Mouse (Mus musculus): Measurements from ENCODE around the gene Ddx39. TPM values are rescaled to one million over a fixed set of nuclear protein-coding genes. Genes with fewer than 3 reads are reported as not detected.

Ddx39 gene
- polyA plus RNA-seq, 1 experiment from 2014 or later, result 187 TPM

DNA sequence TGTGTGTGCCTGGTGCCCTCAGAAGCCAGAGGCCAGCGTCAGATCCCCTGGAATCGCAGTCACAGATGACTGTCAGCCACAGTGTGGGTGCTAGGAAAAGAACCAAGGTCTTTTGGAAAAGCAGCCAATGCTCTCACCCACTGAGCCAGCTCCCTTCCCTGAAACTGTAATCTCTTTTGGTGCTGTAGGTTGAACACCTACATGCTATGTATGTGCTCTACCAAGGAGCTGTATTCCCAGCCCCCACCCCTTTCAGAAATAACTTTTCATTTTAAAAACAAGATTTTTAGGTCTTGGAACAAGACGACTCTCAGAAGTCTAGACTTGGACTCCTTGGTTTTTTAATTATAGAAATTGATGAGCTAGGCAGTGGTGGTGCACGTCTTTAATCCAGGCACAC lies 11.6 kb upstream of the Ddx39 start:
- Histone ChIP-seq H3K9ac (no peak overlapping the region), H3K27ac (no peak overlapping the region), H3K36me3 (no peaks in the 10 kb centered on the region), H3K4me2 (no peak overlapping the region), H3K9me3 (no peaks in the 10 kb centered on the region), H3K4me1 (peaks cover 13% of the 10 kb centered on the region; the same call in 1 of the 2 replicates), H3K4me3 (no peak overlapping the region), H3K27me3 (no peaks in the 10 kb centered on the region)
- no peak for ATAC-seq (ENCODE audit: borderline replicate concordance, extremely low read depth, low FRiP score, low TSS enrichment)
- 72% methylated on average over 4 of the region's 4 CpGs for WGBS

GRCm38 (mm10) chr8:83706411-83706810 lies 8.6 kb upstream of the Ddx39 start:
- H3K9ac ChIP-seq, result no peak overlapping the region
- 50% methylated on average over 5 of the region's 5 CpGs for WGBS
- H3K27me3 ChIP-seq, result no peaks in the 10 kb centered on the region
- ATAC-seq (ENCODE audit: borderline replicate concordance, extremely low read depth, low FRiP score, low TSS enrichment), result no peak
- no peaks in the 10 kb centered on the region for H3K4me1 ChIP-seq
- no peak overlapping the region for H3K4me3 ChIP-seq
- H3K9me3 ChIP-seq, result no peaks in the 10 kb centered on the region
- no peak overlapping the region for H3K27ac ChIP-seq
- no peak overlapping the region for H3K4me2 ChIP-seq
- no peaks in the 10 kb centered on the region for H3K36me3 ChIP-seq

GRCm38 (mm10) chr8:83707554-83707953 lies 7.4 kb upstream of the Ddx39 start:
- 63% methylated on average over 8 of the region's 8 CpGs for WGBS
- Histone ChIP-seq H3K27ac (no peak overlapping the region), H3K9me3 (no peaks in the 10 kb centered on the region), H3K36me3 (no peaks in the 10 kb centered on the region), H3K4me1 (no peaks in the 10 kb centered on the region), H3K27me3 (no peaks in the 10 kb centered on the region), H3K4me3 (no peak overlapping the region), H3K9ac (no peak overlapping the region), H3K4me2 (no peak overlapping the region)
- ATAC-seq (ENCODE audit: borderline replicate concordance, extremely low read depth, low FRiP score, low TSS enrichment), result no peak

GRCm38 (mm10) chr8:83714676-83715030 lies 324 bp upstream of the Ddx39 start:
- Histone ChIP-seq H3K4me3 (peak overlapping the region; percentile 75), H3K36me3 (peaks cover 5% of the 10 kb centered on the region), H3K4me1 (peaks cover 17% of the 10 kb centered on the region), H3K27ac (no peak overlapping the region), H3K9me3 (no peaks in the 10 kb centered on the region), H3K27me3 (no peaks in the 10 kb centered on the region), H3K9ac (no peak overlapping the region), H3K4me2 (peak overlapping the region; percentile 49)
- 15% methylated on average over 8 of the region's 8 CpGs for WGBS
- no peak for ATAC-seq (ENCODE audit: borderline replicate concordance, extremely low read depth, low FRiP score, low TSS enrichment)

GRCm38 (mm10) chr8:83715771-83716170 lies 794 bp downstream of the Ddx39 start:
- H3K9ac ChIP-seq, result peak overlapping the region; percentile 81
- under 1% methylated on average over 17 of the region's 17 CpGs for WGBS
- peaks cover 15% of the 10 kb centered on the region for H3K36me3 ChIP-seq
- no peaks in the 10 kb centered on the region for H3K27me3 ChIP-seq
- H3K4me2 ChIP-seq, result peak overlapping the region; percentile 80
- H3K4me1 ChIP-seq, result peaks cover 17% of the 10 kb centered on the region
- peak overlapping the region; percentile 92 for H3K27ac ChIP-seq
- H3K4me3 ChIP-seq, result peak overlapping the region; percentile 75
- H3K9me3 ChIP-seq, result no peaks in the 10 kb centered on the region
- no peak for ATAC-seq (ENCODE audit: borderline replicate concordance, extremely low read depth, low FRiP score, low TSS enrichment)

- Histone ChIP-seq H3K9me3 (no peaks in the 10 kb centered on the region), H3K4me3 (peak overlapping the region; percentile 75), H3K27me3 (no peaks in the 10 kb centered on the region), H3K4me2 (peak overlapping the region; percentile 80), H3K36me3 (peaks cover 23% of the 10 kb centered on the region), H3K27ac (no peak overlapping the region), H3K9ac (0 out of 2 replicates have a peak overlapping the region, but pooled peaks have one; percentile 5), H3K4me1 (peaks cover 17% of the 10 kb centered on the region)
- 45% methylated on average over 2 of the region's 2 CpGs for WGBS
- no peak for ATAC-seq (ENCODE audit: borderline replicate concordance, extremely low read depth, low FRiP score, low TSS enrichment)
Measured at GRCm38 (mm10) chr8:83716563-83716962, 1.6 kb downstream of the Ddx39 start.

DNA sequence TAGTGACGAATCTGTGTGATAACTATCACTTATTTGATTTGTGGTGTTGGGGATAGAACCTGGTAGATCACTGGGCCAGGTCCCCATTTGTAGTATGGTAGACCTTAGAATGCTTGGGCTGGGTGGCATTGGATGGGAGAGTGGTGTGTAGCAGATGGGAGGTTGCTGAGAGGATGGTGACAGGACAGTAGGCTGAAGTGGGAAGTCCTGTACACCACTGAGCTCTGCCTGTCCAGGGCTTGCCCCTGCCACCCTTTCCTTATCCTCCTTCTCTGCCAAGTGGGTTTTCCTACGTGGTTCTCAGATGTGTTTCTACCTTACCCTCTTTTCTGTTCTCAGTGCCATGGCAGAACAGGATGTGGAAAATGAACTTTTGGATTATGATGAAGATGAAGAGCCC lies 4.1 kb downstream of the Ddx39 start:
- no peak overlapping the region for H3K27ac ChIP-seq
- peaks cover 17% of the 10 kb centered on the region for H3K4me1 ChIP-seq
- no peak overlapping the region for H3K4me3 ChIP-seq
- no peak overlapping the region for H3K9ac ChIP-seq
- H3K27me3 ChIP-seq, result no peaks in the 10 kb centered on the region
- no peaks in the 10 kb centered on the region for H3K9me3 ChIP-seq
- 76% methylated on average over 2 of the region's 2 CpGs for whole genome bisulfite sequencing
- H3K36me3 ChIP-seq, result peaks cover 48% of the 10 kb centered on the region
- no peak for ATAC-seq (ENCODE audit: borderline replicate concordance, extremely low read depth, low FRiP score, low TSS enrichment)
- H3K4me2 ChIP-seq, result no peak overlapping the region

DNA sequence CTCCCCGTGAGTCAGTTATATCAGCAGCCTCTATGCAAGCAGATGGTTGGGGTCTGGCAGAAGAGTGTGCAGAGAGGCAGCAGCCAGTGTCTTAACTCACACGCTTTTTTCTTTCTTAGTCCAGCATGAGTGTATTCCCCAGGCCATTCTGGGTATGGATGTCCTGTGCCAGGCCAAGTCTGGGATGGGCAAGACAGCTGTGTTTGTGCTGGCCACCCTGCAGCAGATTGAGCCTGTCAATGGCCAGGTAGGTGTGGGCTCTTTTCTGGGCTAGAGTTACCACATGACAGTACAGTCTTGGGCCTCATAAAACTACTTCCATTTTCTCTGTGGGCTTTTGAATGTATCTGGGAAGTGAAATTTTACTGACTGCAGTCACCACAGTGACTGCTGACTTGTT lies 4.7 kb downstream of the Ddx39 start:
- peaks cover 17% of the 10 kb centered on the region for H3K4me1 ChIP-seq
- no peak overlapping the region for H3K4me3 ChIP-seq
- ATAC-seq (ENCODE audit: borderline replicate concordance, extremely low read depth, low FRiP score, low TSS enrichment), result no peak
- WGBS, result 87% methylated on average over 2 of the region's 2 CpGs
- H3K9ac ChIP-seq, result no peak overlapping the region
- peaks cover 54% of the 10 kb centered on the region for H3K36me3 ChIP-seq
- H3K27ac ChIP-seq, result no peak overlapping the region
- H3K4me2 ChIP-seq, result no peak overlapping the region
- no peaks in the 10 kb centered on the region for H3K9me3 ChIP-seq
- H3K27me3 ChIP-seq, result no peaks in the 10 kb centered on the region

DNA sequence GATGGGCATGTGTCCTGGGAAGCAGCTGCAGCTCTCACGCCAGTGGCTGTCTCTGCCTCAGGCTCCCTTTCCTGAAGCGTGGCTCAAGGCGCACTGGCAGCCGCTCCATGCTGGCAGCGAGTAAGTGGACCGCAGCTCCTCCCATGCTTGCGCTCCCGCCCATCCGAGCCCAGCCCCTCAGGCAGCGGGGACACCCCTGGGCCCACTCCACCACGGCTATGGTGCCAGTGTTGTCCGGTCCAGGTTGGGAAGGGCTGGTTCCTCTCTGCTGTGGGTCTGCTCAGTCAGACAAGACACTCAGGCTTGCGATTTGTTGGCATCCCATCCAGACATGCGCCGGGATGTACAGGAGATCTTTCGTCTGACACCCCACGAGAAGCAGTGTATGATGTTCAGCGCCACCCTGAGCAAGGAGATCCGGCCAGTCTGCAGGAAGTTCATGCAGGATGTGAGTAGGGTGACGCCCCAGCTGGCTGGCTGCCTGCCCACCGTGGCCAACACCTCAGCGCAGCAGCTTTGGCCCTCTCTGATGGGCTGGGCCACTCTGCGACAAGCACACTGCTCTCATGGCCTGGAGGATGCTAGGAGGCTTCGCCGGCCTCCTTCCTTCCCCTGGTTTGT lies 6.5 kb downstream of the Ddx39 start:
- no peaks in the 10 kb centered on the region for H3K27me3 ChIP-seq
- no peaks in the 10 kb centered on the region for H3K9me3 ChIP-seq
- peaks cover 10% of the 10 kb centered on the region for H3K4me1 ChIP-seq
- WGBS, result 74% methylated on average over 25 of the region's 25 CpGs
- H3K4me3 ChIP-seq, result no peak overlapping the region
- no peak; the same call in 1 of the 2 replicates for ATAC-seq (ENCODE audit: borderline replicate concordance, extremely low read depth, low FRiP score, low TSS enrichment)
- no peak overlapping the region for H3K4me2 ChIP-seq
- peak overlapping the region; percentile 39 for H3K27ac ChIP-seq
- peaks cover 69% of the 10 kb centered on the region for H3K36me3 ChIP-seq
- H3K9ac ChIP-seq, result no peak overlapping the region

DNA sequence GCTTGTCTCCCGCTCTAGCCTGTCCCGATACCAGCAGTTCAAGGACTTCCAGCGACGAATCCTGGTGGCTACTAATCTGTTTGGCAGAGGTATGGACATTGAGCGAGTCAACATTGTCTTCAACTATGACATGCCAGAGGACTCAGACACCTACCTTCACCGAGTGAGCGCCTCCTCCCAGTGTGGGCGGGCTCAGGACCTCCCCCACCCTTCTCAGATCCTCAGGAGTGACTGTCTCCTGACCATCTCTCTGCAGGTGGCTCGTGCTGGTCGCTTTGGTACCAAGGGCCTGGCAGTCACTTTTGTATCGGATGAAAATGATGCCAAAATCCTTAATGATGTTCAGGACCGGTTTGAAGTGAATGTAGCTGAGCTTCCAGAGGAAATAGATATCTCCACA lies 7.7 kb downstream of the Ddx39 start:
- H3K27ac ChIP-seq, result no peak overlapping the region; the same call in 1 of the 2 replicates
- no peaks in the 10 kb centered on the region for H3K27me3 ChIP-seq
- H3K4me2 ChIP-seq, result no peak overlapping the region
- no peak for ATAC-seq (ENCODE audit: borderline replicate concordance, extremely low read depth, low FRiP score, low TSS enrichment)
- H3K4me1 ChIP-seq, result no peaks in the 10 kb centered on the region
- no peak overlapping the region for H3K4me3 ChIP-seq
- H3K9ac ChIP-seq, result no peak overlapping the region
- H3K9me3 ChIP-seq, result no peaks in the 10 kb centered on the region
- 88% methylated on average over 12 of the region's 12 CpGs for WGBS
- peaks cover 74% of the 10 kb centered on the region for H3K36me3 ChIP-seq

DNA sequence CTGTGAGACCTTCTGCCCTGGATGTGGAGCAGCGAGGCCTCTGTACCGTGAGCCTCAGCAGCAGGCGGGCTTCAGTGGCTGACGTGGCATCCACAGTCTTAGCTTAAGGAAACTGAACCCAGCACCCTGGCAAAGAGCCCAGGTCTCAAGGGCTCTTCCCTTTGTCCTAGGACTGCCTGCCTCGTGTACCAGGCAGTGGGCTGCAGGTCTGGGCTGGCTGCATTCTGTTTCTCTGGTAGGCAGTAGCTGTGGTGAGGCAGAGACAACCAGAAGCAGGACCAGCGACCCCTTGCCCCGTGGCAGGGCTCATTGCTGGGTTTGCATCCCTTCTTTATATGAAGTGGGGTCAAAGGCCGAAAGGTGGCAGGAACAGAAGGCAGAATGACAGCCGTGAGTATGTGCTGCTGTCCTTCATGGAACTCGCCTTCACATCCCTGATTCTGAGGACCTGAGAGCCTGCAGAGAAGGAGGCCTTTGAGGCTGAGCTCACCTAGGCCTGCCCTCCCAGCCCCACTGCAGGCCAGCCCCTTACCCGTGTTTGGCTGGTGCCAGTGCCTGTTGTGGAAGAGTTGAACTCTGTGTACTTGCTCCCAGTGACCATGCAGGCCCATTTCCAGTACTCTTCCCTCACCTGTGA lies 8.6 kb downstream of the Ddx39 start:
- H3K27me3 ChIP-seq, result no peaks in the 10 kb centered on the region
- no peaks in the 10 kb centered on the region for H3K9me3 ChIP-seq
- H3K27ac ChIP-seq, result no peak overlapping the region
- H3K4me3 ChIP-seq, result no peak overlapping the region
- no peak overlapping the region for H3K4me2 ChIP-seq
- H3K36me3 ChIP-seq, result peaks cover 81% of the 10 kb centered on the region
- no peak for ATAC-seq (ENCODE audit: borderline replicate concordance, extremely low read depth, low FRiP score, low TSS enrichment)
- no peak overlapping the region for H3K9ac ChIP-seq
- 70% methylated on average over 11 of the region's 11 CpGs for WGBS
- no peaks in the 10 kb centered on the region for H3K4me1 ChIP-seq

- Histone ChIP-seq H3K36me3 (peaks cover 78% of the 10 kb centered on the region), H3K27me3 (no peaks in the 10 kb centered on the region), H3K27ac (no peak overlapping the region), H3K9me3 (no peaks in the 10 kb centered on the region), H3K4me1 (no peaks in the 10 kb centered on the region), H3K4me3 (no peak overlapping the region), H3K4me2 (no peak overlapping the region), H3K9ac (no peak overlapping the region)
- ATAC-seq (ENCODE audit: borderline replicate concordance, extremely low read depth, low FRiP score, low TSS enrichment), result peak; percentile 57; the same call in 1 of the 2 replicates
- WGBS, result 39% methylated on average over 15 of the region's 15 CpGs
Measured at GRCm38 (mm10) chr8:83724697-83725482, 9.9 kb downstream of the Ddx39 start.
